Mouse (Mus musculus): ENCODE results near the gene Crkl.

DNA sequence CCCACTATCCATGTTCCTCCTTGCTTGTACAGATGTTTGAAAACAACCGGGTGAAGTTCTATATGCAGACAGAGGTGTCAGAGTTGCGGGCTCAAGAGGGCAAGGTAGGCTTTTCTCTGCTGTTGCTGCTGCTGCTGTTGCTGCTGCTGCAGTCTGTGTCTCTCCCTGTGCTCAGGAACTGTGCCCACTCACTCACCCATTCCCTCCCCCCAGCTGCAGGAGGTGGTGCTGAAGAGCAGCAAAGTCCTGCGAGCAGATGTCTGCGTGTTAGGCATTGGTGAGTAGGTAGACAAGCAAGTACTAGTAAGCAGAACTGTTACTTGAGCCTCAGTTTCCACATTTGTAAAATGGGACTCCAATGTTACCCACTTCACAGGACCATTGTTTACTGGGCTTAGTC lies 50.9 kb downstream of the Crkl start:
- no peak for TF ChIP-seq POLR2A (IDR thresholded peaks at IDR 0.05; ENCODE audit: low read depth, low read length)
- TF ChIP-seq CTCF (IDR thresholded peaks at IDR 0.05; ENCODE audit: extremely low read depth, insufficient read length, insufficient replicate concordance, low read depth, low read length): no peak
